Mouse (Mus musculus): ENCODE results near the gene 2210016F16Rik.

GRCm38 (mm10) chr13:58359304-58359653 is 25.7 kb downstream of the 2210016F16Rik start:
- no peak; the same call in 1 of the 2 replicates for TF ChIP-seq CTCF (IDR thresholded peaks at IDR 0.05; ENCODE audit: low read depth)
- TF ChIP-seq EP300 (optimal IDR thresholded peaks at IDR 0.05) = no peak

Measured in stomach, postnatal 0 days (tissue).